Mouse (Mus musculus) NIH3T3 (cell line): ENCODE results near the gene Prdx3.

Experiments used
- DNase-seq: peaks from one replicate; pipeline ENCODE4 v3.0.0-alpha.2; 2012; ENCODE audit warnings: low read depth

Prdx3 gene

DNA sequence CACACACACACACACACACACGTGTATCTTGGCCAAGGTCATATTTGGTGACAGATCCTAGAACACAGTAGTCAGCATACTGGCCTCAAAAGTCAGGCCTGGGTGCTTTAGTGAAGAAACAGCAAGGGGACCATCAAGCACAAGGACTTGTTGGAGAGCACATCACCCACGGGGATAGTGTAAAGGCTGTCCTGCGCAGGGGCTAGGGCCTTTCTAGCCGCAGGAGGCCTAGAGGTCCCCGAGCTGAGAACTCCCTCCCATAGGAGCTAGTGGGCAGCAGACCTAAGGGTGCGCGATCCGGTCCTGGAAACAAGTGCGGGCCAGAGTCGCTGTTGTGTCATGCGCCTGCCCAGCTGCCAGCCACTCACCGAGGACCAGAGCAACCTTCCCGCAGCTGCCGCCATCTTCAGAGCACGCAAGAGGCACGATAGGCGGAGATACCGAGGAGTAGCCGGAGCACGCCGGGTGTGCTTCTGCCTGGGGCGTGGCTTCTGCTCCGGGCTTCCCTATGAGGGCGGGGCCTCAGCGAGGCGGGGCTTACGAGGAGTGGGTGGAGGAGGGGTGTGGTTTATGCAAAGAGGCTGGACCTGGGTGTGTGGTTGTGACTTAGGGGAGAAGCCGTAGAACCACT lies at the start of gene Prdx3:
Prdx3 (minus strand) TSS at position 493 of the 631 bp plus-strand sequence.
- peak; percentile 99 for DNase-seq

GRCm38 (mm10) chr19:60916869-60917570 lies 42.7 kb upstream of the Prdx3 start:
- no peak for DNase-seq

DNA sequence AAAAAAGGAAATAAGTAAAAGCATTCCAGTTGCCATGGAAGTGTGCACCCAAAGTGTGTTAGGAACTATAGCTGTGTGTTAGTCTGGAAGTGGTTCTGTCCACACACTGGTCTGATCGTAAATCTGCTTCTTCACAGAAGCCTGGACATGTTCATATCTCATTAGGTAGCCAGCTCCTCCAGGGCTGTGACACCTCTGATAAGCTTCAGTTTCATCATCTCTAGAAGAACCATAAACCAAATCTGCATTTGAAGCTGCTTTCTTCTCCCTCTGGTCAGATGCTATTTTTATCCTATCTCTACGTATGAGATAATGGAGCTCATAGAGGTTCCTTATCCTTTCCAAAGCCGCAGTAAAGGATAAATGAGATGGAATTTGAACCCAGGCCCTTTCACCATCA lies 41.5 kb upstream of the Prdx3 start:
- DNase-seq = no peak

DNA sequence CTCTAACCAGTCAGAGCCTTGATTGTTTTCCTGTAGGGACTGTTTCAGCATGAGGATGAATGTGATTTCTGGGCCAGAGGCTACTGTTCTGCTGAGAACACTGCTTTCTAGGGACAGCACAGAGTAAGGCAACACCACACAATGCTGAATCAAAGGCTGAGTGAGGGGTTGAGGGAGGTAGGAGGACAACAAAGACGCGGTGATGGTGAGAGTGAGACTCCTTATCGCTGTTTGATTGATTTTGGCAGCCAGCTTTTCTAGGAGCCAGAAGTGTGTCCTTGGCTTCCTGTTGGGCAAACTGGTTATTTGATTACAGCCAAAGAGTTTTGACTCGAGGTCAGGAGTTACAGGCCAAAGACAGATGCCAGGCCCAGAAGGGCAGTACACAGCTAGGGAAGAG lies 40.9 kb upstream of the Prdx3 start:
- no peak for DNase-seq

DNA sequence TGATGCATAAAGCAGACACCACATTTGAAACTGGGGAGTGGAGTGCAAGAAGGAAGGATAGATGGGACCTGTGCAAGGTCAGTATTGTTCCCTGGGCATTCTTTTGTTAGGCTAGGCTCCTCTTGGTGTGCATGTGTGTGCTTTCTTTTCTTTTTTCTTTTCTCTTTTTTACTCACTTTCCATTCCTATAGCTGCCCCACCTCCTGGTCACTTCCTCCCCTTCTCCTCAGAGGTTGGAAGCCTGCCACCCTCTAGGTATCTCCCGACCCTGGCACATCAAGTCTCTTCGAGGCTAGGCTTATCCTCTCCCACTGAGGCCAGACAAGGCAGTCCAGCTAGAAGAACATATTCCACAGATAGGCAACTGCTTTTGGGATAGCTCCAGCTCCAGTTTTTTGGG lies 37.3 kb upstream of the Prdx3 start:
- DNase-seq = no peak

DNA sequence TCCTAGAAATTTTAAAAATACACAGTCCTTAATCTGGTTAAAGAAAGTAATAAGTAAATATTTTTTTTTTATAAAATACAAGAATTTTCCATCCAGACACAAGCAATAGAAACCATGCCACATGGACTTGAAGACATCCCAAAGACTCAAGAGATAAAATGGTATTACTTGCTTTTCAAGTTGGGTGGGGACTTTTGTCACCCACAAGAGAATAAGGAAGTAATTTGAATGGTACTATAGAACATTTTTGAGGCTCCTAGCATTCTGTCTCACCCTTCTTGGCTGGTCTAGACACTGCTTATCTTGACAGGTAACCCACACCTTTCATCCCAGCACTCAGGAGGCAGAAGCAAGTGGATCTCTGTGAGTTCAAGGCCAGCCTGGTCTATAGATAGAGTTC lies 35.9 kb upstream of the Prdx3 start:
- no peak for DNase-seq

DNA sequence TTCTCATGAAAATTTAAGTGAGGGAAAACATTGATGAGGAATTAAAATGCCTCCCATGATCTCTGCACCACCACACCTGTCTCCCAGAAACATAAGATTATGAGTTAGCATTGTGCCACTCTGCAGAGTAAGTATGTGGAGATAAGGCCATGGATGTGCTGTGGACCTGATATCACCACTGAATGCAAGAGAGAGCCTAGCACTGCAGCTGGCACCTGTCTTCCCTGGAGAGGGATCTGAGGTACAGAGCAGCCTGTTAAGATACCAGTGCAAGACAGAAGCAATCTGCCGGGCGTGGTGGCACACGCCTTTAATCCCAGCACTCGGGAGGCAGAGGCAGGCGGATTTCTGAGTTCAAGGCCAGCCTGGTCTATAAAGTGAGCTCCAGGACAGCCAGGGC lies 31.1 kb upstream of the Prdx3 start:
- DNase-seq = no peak

GRCm38 (mm10) chr19:60903971-60904370 lies 29.6 kb upstream of the Prdx3 start:
- no peak for DNase-seq

DNA sequence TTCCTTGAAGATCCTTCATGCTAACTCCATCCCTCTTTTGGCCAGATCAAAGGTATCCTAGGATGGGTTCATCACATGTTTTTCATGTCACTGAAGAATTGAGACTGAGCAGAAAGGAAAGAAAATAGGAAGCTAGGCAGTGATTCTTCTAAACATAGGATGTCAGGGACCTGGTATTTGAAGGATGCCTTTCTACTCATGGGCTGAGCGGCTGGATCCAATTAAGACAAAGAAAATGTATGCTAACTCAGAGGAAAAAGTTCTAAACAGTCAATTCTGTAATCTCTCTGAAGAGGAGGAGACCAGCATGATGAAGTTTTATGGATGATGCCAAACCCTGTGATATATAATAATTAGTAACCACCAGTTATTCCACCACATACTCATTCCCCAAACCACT lies 28.8 kb upstream of the Prdx3 start:
- DNase-seq = peak; percentile 16

GRCm38 (mm10) chr19:60895251-60895880 lies 21.0 kb upstream of the Prdx3 start:
- no peak for DNase-seq

DNA sequence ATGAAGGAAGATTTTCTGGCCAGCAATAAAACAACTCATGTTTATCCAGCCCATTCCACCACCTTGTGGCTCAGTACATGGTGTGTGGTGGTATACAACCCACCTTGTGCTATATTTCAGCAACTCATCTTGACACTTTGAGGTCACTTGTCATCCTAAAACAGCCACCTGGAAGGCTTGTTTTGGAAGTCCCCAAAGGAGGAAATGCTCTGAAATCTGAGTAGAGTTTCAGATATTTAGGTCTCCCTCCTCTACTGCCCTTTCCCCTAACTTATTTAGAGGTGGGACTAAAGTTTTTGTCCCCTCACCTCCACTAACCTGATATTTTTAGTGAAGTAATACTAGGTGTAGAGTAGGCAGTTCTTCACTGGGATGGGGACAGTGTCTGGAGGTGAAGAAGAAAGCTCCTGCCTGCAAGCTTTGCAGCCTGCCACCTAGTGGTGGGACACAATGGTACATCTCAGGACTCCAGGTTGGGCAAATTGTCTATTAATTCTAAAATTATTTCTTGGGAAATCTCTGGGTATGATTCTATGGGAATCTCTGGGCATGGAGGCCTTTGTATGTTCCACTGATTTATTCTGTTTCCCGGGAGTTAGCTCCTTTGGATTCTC lies 17.7 kb upstream of the Prdx3 start:
- peak; percentile 89 for DNase-seq

GRCm38 (mm10) chr19:60891123-60891470 lies 16.7 kb upstream of the Prdx3 start:
- DNase-seq = peak; percentile 39

DNA sequence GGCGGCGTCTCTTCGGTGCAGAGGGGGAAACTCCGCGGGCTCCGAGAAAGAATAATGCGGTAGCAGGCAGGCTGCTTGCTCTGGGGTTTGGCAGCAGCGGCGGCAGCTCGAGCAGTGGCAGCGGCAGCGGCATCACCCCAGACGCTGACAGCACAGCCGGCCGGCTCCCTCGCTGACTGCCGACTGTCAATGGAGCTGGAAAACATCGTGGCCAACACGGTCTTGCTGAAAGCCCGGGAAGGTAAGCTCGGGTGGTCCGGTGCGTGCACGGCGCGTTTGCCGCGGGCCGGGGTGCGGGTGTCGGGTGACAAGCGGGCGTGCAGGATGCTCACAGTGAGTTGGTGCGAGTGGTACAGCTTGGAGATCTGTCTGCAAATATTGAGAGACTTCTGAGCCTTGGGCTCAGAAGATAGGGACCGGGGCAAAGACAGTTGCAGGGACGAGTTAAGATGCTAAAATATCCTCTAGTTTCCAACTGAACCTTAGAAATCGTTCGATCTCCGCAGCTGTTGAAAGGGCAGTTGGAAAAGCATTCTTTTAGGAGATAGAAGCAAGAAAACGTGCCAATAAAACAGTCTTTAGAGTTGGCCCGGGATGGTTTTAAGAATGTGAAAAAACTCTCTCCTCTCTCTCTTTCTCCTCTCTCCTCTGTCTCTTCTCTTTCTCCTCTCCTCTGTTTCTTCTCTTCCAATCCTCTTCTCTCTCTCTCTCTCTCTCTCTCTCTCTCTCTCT lies 16.2 kb upstream of the Prdx3 start:
- no peak for DNase-seq

DNA sequence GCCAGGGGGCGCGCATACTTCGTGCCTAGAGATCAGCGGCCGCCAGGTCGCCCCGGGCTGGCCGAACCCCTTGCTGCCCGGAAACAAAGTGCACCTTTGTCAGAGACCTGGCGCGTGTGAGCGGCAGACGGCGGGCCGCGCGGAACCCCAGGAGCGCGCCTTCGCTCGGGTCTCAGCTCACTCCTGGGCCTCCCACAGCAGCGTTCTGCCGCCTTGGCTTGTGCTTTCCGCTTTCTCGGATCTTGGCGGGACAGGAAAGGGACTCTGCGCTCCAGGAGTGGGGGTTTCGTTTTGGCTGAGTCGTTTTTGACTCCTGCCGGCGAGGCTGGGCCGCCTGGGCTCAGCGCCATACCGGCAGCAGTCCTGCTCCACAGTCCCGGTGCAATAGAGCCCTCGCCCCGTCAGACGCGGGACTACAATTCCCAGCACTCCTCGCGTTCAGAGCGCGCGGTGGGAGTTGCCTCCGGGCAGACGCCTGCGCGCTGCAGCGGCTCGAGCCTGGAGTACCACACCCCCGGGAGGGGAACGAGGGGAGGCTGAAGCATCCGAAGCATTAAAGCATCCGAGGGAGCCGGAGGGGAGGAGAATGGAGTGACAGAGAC lies 15.5 kb upstream of the Prdx3 start, which contains the start of gene Grk5:
Grk5 (plus strand) TSS at position 36 of the 602 bp plus-strand sequence.
- peak; percentile 98 for DNase-seq

DNA sequence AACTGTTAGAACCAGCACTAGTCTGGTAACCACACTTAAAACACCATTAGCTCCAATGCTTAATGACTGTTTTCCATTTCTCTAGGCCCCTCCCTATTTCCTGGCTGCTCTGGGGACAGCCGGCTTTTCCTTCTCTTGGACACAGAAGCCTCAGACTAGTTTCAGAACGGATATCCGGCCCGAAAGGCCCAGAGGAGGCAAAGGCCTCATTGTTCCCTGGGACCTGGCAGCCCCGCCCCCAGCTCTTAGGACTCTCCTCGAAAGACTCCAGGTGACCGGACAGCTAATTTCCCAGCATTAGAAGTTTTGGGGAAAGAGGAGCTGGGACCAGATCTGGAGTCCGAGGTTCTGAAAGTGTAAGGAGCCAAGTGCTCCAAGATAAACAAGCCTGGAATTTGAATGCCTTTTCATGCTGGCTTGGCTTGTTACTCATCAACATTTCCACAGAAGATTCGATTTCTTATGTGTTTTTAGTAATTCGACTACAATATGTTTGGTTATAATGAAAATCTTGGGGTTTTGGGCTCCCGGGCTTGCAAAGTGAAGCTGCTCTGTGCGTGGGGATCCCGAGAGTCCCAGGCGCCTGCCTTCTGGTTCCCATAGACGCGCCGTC lies 14.9 kb upstream of the Prdx3 start:
- DNase-seq = peak; percentile 70

- no peak for DNase-seq
These were observed 13.3 kb upstream of the Prdx3 start for GRCm38 (mm10) chr19:60887637-60888036.

DNA sequence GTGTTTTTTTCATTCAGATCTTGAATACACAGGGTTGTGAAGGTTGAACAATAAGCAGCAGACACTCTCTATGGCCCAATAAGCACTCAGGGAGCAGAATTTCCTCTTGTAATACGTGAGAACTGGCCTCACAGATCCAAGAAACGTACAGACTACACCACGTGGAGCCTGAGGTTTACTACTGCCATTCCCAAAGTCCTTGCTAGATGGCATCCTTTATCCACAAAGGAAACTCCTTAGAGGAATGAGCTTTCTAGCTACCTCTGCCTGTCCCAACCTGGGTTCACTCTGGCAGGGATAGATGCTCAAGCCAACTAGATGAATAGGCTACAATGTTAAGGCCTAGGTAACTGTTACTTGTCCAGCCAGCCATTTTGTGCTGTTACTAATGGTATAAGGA lies 8.8 kb upstream of the Prdx3 start:
- DNase-seq = peak; percentile 74

GRCm38 (mm10) chr19:60873501-60873900 lies 855 bp downstream of the Prdx3 start:
- DNase-seq = peak; percentile 36

- no peak for DNase-seq
These were observed 2.1 kb downstream of the Prdx3 start for GRCm38 (mm10) chr19:60872272-60872671.

DNA sequence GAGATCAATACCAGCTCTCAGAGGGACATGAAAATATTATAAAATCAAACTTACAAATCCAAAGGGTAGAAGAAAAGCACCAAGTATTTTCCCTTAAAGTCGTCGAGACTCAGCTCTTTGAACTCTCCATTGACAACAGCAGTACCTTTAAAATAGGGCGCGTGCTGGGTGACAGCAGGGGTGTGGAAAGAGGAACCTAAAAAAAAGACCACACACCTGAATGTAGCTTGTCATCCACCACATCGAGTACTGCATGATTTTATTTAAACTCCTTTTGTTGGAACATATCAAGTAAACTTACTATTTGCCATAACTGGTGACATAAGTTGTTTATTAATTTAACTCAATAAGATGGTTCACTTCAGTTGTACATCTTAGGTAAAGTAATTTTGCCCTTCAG lies 3.0 kb downstream of the Prdx3 start:
- DNase-seq = no peak

- DNase-seq = peak; percentile 30
These were observed 3.9 kb downstream of the Prdx3 start for GRCm38 (mm10) chr19:60870489-60870888.
